14 mouse cellular contexts compared by ENCODE assay signal in genomic region chr2:29365000-29365695, GRCm38 (mm10).
"Had no signal": no experiment of that assay in that cellular context is flagged by ENCODE, and none has a peak within 500 bp of the region (broad histone marks: within the 10 kb centered on the region; RNA-seq: fewer than 3 reads in every experiment).

No protein-coding gene starts in this region.

- DNase-seq: kidney, adult 9 months; kidney, postnatal 36 days; liver; liver, embryonic 13.5 days; liver, postnatal 0 days; lung, postnatal 14 days; right cerebral cortex, adult 18-20 months; right cerebral cortex, postnatal 25 days had no signal

- H3K9me3 ChIP-seq: limb, embryonic 12.5 days; liver, embryonic 13.5 days; lung, embryonic 15.5 days; midbrain, embryonic 12.5 days; neural tube, embryonic 15.5 days had no signal

- H3K27me3 ChIP-seq: limb, embryonic 12.5 days; liver, embryonic 13.5 days; lung, embryonic 15.5 days; midbrain, embryonic 12.5 days; neural tube, embryonic 15.5 days had no signal

- H3K4me1 ChIP-seq: limb, embryonic 12.5 days; liver, embryonic 13.5 days; lung, embryonic 15.5 days had no signal

- H3K27ac ChIP-seq: kidney, postnatal 0 days; limb, embryonic 12.5 days; liver, embryonic 13.5 days; lung, embryonic 15.5 days; midbrain, embryonic 12.5 days; neural tube, embryonic 15.5 days had no signal

- H3K9ac ChIP-seq: limb, embryonic 12.5 days; liver, embryonic 13.5 days; liver, postnatal 0 days; lung, embryonic 15.5 days; midbrain, embryonic 12.5 days; neural tube, embryonic 15.5 days had no signal

- ATAC-seq: intestine, postnatal 0 days; liver, postnatal 0 days had no signal

- H3K4me2 ChIP-seq: limb, embryonic 12.5 days; liver, embryonic 13.5 days; lung, embryonic 15.5 days; midbrain, embryonic 12.5 days; neural tube, embryonic 15.5 days had no signal

- H3K36me3 ChIP-seq: limb, embryonic 12.5 days; lung, embryonic 15.5 days; midbrain, embryonic 12.5 days; neural tube, embryonic 15.5 days had no signal

- H3K4me3 ChIP-seq: limb, embryonic 12.5 days; liver, embryonic 13.5 days; lung, embryonic 15.5 days; midbrain, embryonic 12.5 days; neural tube, embryonic 15.5 days had no signal
